Mouse (Mus musculus) testis, adult 2 months (tissue): Measurements from ENCODE around the gene Adssl1.

Source experiments
- CTCF ChIP-seq: fragments of 200-500 bp; IDR thresholded peaks from 2 replicates; pipeline ENCODE4 v1.5.1; 2012; ENCODE audit warnings: low read depth, mild to moderate bottlenecking, inconsistent platforms, low read length, moderate library complexity; ENCODE audit not compliant: control insufficient read depth, insufficient read depth, insufficient replicate concordance
- POLR2A ChIP-seq: fragments of 200-500 bp; IDR thresholded peaks from 2 replicates; pipeline ENCODE4 v1.6.1; 2012; ENCODE audit warnings: low read depth, mild to moderate bottlenecking, inconsistent platforms, low read length, moderate library complexity; ENCODE audit not compliant: control insufficient read depth

DNA sequence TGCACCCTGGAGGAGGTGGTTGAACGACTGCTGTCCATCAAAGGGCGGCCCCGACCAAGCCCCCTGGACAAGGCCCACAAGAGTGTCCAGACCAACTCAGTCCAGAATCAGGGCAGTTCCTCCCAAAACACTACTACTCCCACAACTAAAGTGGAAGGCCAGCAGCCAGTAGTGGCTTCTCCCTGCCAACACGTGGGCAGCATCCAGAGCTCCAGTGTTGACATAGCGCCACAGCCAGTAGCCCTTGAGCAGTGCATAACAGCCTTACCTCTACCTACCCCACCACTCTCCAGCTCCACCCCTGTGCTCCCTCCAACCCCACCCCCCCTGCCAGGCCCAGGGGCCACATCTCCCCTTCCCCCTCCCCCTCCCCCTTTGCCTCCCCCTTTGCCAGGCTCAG lies 15.8 kb upstream of the Adssl1 start:
- TF ChIP-seq CTCF, result no peak
- TF ChIP-seq POLR2A, result no peak
